Mouse (Mus musculus): ENCODE data around the gene Slc24a4. TPM values are rescaled to one million over a fixed set of nuclear protein-coding genes. Genes with fewer than 3 reads are reported as not detected.

Gene Slc24a4
- polyA plus RNA-seq, 1 experiment = 2.4 TPM

DNA sequence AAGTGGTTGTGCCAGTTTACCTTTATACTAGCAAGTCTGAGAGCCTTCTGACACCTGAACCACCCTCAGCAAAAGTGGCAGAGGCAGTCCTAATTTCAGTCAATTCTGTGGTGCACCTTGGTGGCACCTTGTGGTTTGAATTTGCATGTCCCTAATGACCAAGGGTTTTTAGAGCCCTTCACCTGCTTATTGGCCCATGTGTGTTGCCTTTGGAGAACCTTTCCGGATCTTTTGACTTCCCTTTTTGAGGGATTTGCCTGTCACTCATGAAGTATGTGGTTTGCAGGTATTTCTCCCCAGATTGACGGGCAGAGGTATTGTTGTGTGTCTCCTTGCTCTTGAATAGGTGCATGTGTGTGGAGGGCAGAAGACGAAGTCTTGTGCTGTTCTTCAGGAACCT lies 181.7 kb downstream of the Slc24a4 start:
- TF ChIP-seq CTCF (IDR thresholded peaks at IDR 0.05; ENCODE audit: borderline replicate concordance, extremely low read depth, insufficient read depth, insufficient read length) (no peak), POLR2A (IDR thresholded peaks at IDR 0.05; ENCODE audit: borderline replicate concordance, extremely low read depth, insufficient read depth, insufficient read length, poor library complexity, severe bottlenecking) (no peak)
- DNase-seq (ENCODE audit: low read depth) = no peak

DNA sequence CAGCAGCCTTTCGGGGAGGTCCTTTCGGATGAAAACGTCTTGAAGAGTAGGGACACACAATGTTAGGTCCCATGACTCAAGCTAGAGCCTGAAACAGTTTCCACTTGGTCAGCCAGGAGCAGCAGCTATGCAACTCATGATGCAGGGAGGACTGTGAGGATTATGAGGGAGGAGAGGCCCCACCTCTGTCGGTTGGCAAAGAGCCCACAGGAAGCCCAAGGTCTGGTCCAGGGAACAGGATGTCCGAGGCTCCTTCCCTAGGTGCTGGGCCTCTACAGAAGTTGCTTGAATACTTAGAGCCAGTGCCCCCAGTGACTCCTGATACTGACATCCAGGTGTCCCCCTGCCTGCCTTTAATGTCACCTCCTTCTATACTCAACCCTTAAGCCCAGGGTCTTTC lies 182.9 kb downstream of the Slc24a4 start:
- TF ChIP-seq POLR2A (IDR thresholded peaks at IDR 0.05; ENCODE audit: borderline replicate concordance, extremely low read depth, insufficient read depth, insufficient read length, poor library complexity, severe bottlenecking) = no peak
- TF ChIP-seq CTCF (IDR thresholded peaks at IDR 0.05; ENCODE audit: borderline replicate concordance, extremely low read depth, insufficient read depth, insufficient read length) = no peak
- no peak for DNase-seq (ENCODE audit: low read depth)

Other genes starting within 250 kb of the Slc24a4 start
- 7.0 and 9.6 TPM in 2 replicates for gene Trip11, start 215.5 kb upstream of the Slc24a4 start, polyA plus RNA-seq (2012; rRNA removed)
- gene Atxn3, start 170.5 kb upstream of the Slc24a4 start, polyA plus RNA-seq (2012; rRNA removed) = 13.9 and 15.5 TPM in 2 replicates
- gene Cpsf2, start 152.7 kb upstream of the Slc24a4 start, polyA plus RNA-seq (2012; rRNA removed) = 16.3 and 21.4 TPM in 2 replicates
- gene Rin3, start 154.3 kb downstream of the Slc24a4 start, polyA plus RNA-seq (2012; rRNA removed) = 1.4 and 4.2 TPM in 2 replicates

Measured in brain, embryonic 14.5 days (tissue).